9 mouse cellular contexts compared by ENCODE assay signal in genomic region chr6:95207063-95207462, GRCm38 (mm10).
DNase-seq lines count a peak whose midpoint lies in the region; TF ChIP-seq lines count a peak whose summit lies in the region.
"Had no signal": no experiment of that assay in that cellular context is flagged by ENCODE, and none has a peak within 500 bp of the region (broad histone marks: within the 10 kb centered on the region; RNA-seq: fewer than 3 reads in every experiment).

No protein-coding gene starts in this region.

- intact Hi-C loops in heart, adult 2 months (cut with DNase I), result no loop called here
- intact Hi-C loops in heart, postnatal 25 days (cut with DNase I), result no loop called here

- TF ChIP-seq POLR2A in heart, adult 2 months (IDR thresholded peaks at IDR 0.05; ENCODE audit: insufficient read depth, low read depth, low read length), result no peak

- no peaks in the 10 kb centered on the region for H3K36me3 ChIP-seq in heart, adult 2 months (ENCODE audit: control insufficient read depth, insufficient read depth, low read length)
- H3K36me3 ChIP-seq: neural tube, embryonic 13.5 days had no signal

- no peaks in the 10 kb centered on the region for H3K79me2 ChIP-seq in heart, adult 2 months (replicated peaks; ENCODE audit: control insufficient read depth, insufficient read depth, low read length)

- 32% methylated on average over 2 of the region's 2 CpGs for WGBS in heart, adult 2 months

- no peak overlapping the region for H3K27ac ChIP-seq in heart, adult 2 months
- H3K27ac ChIP-seq: neural tube, embryonic 13.5 days had no signal

- no peak overlapping the region for H3K9ac ChIP-seq in heart, adult 2 months (ENCODE audit: low read depth, low read length)
- H3K9ac ChIP-seq: neural tube, embryonic 13.5 days had no signal

- TF ChIP-seq CTCF in heart, adult 2 months (IDR thresholded peaks at IDR 0.05), result peak; percentile 69

- H3K4me3 ChIP-seq in heart, adult 2 months, result no peak overlapping the region
- H3K4me3 ChIP-seq: neural tube, embryonic 13.5 days had no signal

- no peaks in the 10 kb centered on the region for H3K4me1 ChIP-seq in heart, adult 2 months (ENCODE audit: control insufficient read depth, insufficient read depth, low read length)

- TF ChIP-seq EP300 in heart, adult 2 months (IDR thresholded peaks at IDR 0.05; ENCODE audit: insufficient read depth, low read depth, low read length), result no peak

- DNase-seq in heart, adult 2 months, result peak in 1 of 2 experiments; percentile 31
- no peak for DNase-seq in heart, postnatal 25 days (ENCODE audit: low spot score)
- peak; percentile 4 to 29 for DNase-seq in spleen, postnatal 10 days (ENCODE audit: low spot score in 2 of 2)
- no peak for DNase-seq in spleen, postnatal 14 days (ENCODE audit: low spot score in 2 of 2)
- peak; percentile 13 for DNase-seq in c-Kit-positive CD71-negative TER-119-negative erythroid progenitor cells, embryonic 14.5 days (ENCODE audit: low read depth)
- peak; percentile 50 for DNase-seq in layer of hippocampus, adult 9-10 months (ENCODE audit: low spot score)
- peak; percentile 61 for DNase-seq in retina, embryonic 14.5 days (ENCODE audit: low spot score)
- DNase-seq in gastrocnemius, adult 8-10 months (ENCODE audit: low spot score in 2 of 2), result no peak

- H3K27me3 ChIP-seq in heart, adult 2 months (ENCODE audit: control insufficient read depth, insufficient read depth, low read length), result no peaks in the 10 kb centered on the region
- H3K27me3 ChIP-seq: neural tube, embryonic 13.5 days had no signal

Comparison
In these comparisons a context has a peak if more than half of its experiments do, and no peak if none do; other contexts are left out.
1. DNase-seq: peak in spleen, postnatal 10 days (2 of 2), c-Kit-positive CD71-negative TER-119-negative erythroid progenitor cells, embryonic 14.5 days (single experiment), layer of hippocampus, adult 9-10 months (single experiment) and retina, embryonic 14.5 days (single experiment); none in heart, postnatal 25 days (single experiment), spleen, postnatal 14 days (0 of 2) and gastrocnemius, adult 8-10 months (0 of 2).